Mouse (Mus musculus): ENCODE measurements around the gene Prb1. TPM values are rescaled to one million over a fixed set of nuclear protein-coding genes. Genes with fewer than 3 reads are reported as not detected.
"Not testable (repeated sequence)": the region's sequence is repeated elsewhere in the genome, so short reads cannot be mapped to it uniquely, and the experiment has no call there.

Gene Prb1
- total RNA-seq (2021): not detected

- intact Hi-C loops (cut with DNase I); DNase-seq (ENCODE audit: low spot score in 2 of 2): not testable (repeated sequence)
Measured at GRCm38 (mm10) chr6:132210421-132210820, at the start of gene Prb1. Gene Prb1, minus strand, starts transcription at chr6:132210521.

Other genes starting within 250 kb of the Prb1 start
- gene Prpmp5, start 104.2 kb upstream of the Prb1 start, total RNA-seq (2021): not detected
- gene Gm8882, start 153.6 kb upstream of the Prb1 start, total RNA-seq (2021): not detected